ENCODE assay signal across 10 mouse cellular contexts in genomic region chr8:117278234-117278633, GRCm38 (mm10). TPM values are rescaled to one million over a fixed set of nuclear protein-coding genes. Genes with fewer than 3 reads are reported as not detected.
A peak's percentile ranks its signal among the peaks of the same experiment; 100 is the strongest.
DNase-seq lines count a peak whose midpoint lies in the region; ATAC-seq and TF ChIP-seq lines count a peak whose summit lies in the region.
"Had no signal": no experiment of that assay in that cellular context is flagged by ENCODE, and none has a peak within 500 bp of the region (broad histone marks: within the 10 kb centered on the region; RNA-seq: fewer than 3 reads in every experiment).

No protein-coding gene starts in this region.

- no peak for TF ChIP-seq POLR2A in olfactory bulb, adult 2 months (IDR thresholded peaks at IDR 0.05; ENCODE audit: insufficient read depth, low read depth, low read length)

- 87% methylated on average over 10 of the region's 10 CpGs for WGBS in neural tube, embryonic 11.5 days
- WGBS in forebrain, postnatal 0 days = 73% methylated on average over 10 of the region's 10 CpGs
- WGBS in liver, embryonic 16.5 days (ENCODE audit: insufficient replicate concordance) = 22% methylated on average over 10 of the region's 10 CpGs
- 65% methylated on average over 10 of the region's 10 CpGs for WGBS in olfactory bulb, adult 2 months

- H3K27me3 ChIP-seq in neural tube, embryonic 11.5 days (ENCODE audit: control insufficient read depth, insufficient read depth, low read length) = no peaks in the 10 kb centered on the region
- no peaks in the 10 kb centered on the region for H3K27me3 ChIP-seq in forebrain, postnatal 0 days (ENCODE audit: insufficient read depth, low read length)
- H3K27me3 ChIP-seq in liver, embryonic 16.5 days (ENCODE audit: control insufficient read depth, insufficient read depth, low read depth, low read length) = no peaks in the 10 kb centered on the region
- H3K27me3 ChIP-seq: lung, embryonic 15.5 days had no signal

- DNase-seq in neural tube, embryonic 11.5 days (ENCODE audit: low spot score) = no peak
- no peak for DNase-seq in neural tube, embryonic 10.5 days (ENCODE audit: extremely low spot score, low spot score)
- DNase-seq in forebrain, postnatal 0 days = no peak
- DNase-seq in lung, postnatal 36 days = no peak
- DNase-seq in frontal cortex, postnatal 14 days (ENCODE audit: low spot score in 2 of 2) = no peak
- no peak for DNase-seq in left cerebral cortex, postnatal 36 days (ENCODE audit: low spot score in 2 of 2)

- peak overlapping the region; percentile 28 for H3K4me2 ChIP-seq in neural tube, embryonic 11.5 days (ENCODE audit: low read depth)
- peak overlapping the region; percentile 24; the same call in 1 of the 2 replicates for H3K4me2 ChIP-seq in forebrain, postnatal 0 days (ENCODE audit: low read depth)
- peak overlapping the region; percentile 41 for H3K4me2 ChIP-seq in liver, embryonic 16.5 days (ENCODE audit: low read depth, low read length)
- H3K4me2 ChIP-seq: lung, embryonic 15.5 days had no signal

- H3K9me3 ChIP-seq in neural tube, embryonic 11.5 days (ENCODE audit: control insufficient read depth, low read length) = no peaks in the 10 kb centered on the region
- no peaks in the 10 kb centered on the region for H3K9me3 ChIP-seq in forebrain, postnatal 0 days (ENCODE audit: low read length)
- H3K9me3 ChIP-seq in liver, embryonic 16.5 days (replicated peaks; ENCODE audit: control insufficient read depth, low read length) = no peaks in the 10 kb centered on the region
- H3K9me3 ChIP-seq: lung, embryonic 15.5 days had no signal

- H3K4me3 ChIP-seq in neural tube, embryonic 11.5 days (ENCODE audit: low read depth, low read length) = no peak overlapping the region
- no peak overlapping the region for H3K4me3 ChIP-seq in forebrain, postnatal 0 days (ENCODE audit: low read depth, low read length)
- no peak overlapping the region for H3K4me3 ChIP-seq in liver, embryonic 16.5 days (ENCODE audit: low read depth, low read length)
- no peak overlapping the region for H3K4me3 ChIP-seq in olfactory bulb, adult 2 months (ENCODE audit: insufficient read depth, low read depth, low read length)
- H3K4me3 ChIP-seq: lung, embryonic 15.5 days had no signal

- intact Hi-C loops in left cerebral cortex, postnatal 36 days (cut with DNase I) = no loop called here

- no peak for TF ChIP-seq CTCF in forebrain, postnatal 0 days (IDR thresholded peaks at IDR 0.05; ENCODE audit: low read depth)
- no peak for TF ChIP-seq CTCF in olfactory bulb, adult 2 months (IDR thresholded peaks at IDR 0.05; ENCODE audit: insufficient read depth, low read depth, low read length)

- ATAC-seq in neural tube, embryonic 11.5 days (ENCODE audit: insufficient read depth, low FRiP score, low TSS enrichment) = no peak
- ATAC-seq in forebrain, postnatal 0 days = no peak
- peak; percentile 45 for ATAC-seq in liver, embryonic 16.5 days (ENCODE audit: low read depth)

- H3K4me1 ChIP-seq in neural tube, embryonic 11.5 days (ENCODE audit: control insufficient read depth, insufficient read depth, low read length) = peaks cover 20% of the 10 kb centered on the region
- H3K4me1 ChIP-seq in forebrain, postnatal 0 days (ENCODE audit: insufficient read depth) = peaks cover 12% of the 10 kb centered on the region
- peaks cover 56% of the 10 kb centered on the region for H3K4me1 ChIP-seq in liver, embryonic 16.5 days (ENCODE audit: control insufficient read depth, low read depth, low read length)
- peaks cover 53% of the 10 kb centered on the region for H3K4me1 ChIP-seq in olfactory bulb, adult 2 months (ENCODE audit: control insufficient read depth, insufficient read depth, low read length)

- H3K36me3 ChIP-seq in neural tube, embryonic 11.5 days (ENCODE audit: control insufficient read depth, insufficient read depth, low read length) = no peaks in the 10 kb centered on the region
- H3K36me3 ChIP-seq in forebrain, postnatal 0 days (ENCODE audit: insufficient read depth) = no peaks in the 10 kb centered on the region
- H3K36me3 ChIP-seq in liver, embryonic 16.5 days (ENCODE audit: control insufficient read depth, insufficient read depth) = no peaks in the 10 kb centered on the region
- H3K36me3 ChIP-seq: lung, embryonic 15.5 days had no signal

- H3K9ac ChIP-seq in neural tube, embryonic 11.5 days (ENCODE audit: low read length) = no peak overlapping the region
- H3K9ac ChIP-seq in forebrain, postnatal 0 days = no peak overlapping the region; the same call in 1 of the 2 replicates
- H3K9ac ChIP-seq in liver, embryonic 16.5 days (ENCODE audit: low read depth, low read length) = no peak overlapping the region
- H3K9ac ChIP-seq: lung, embryonic 15.5 days had no signal

- peak overlapping the region; percentile 65 for H3K27ac ChIP-seq in neural tube, embryonic 11.5 days (ENCODE audit: low read depth, low read length)
- H3K27ac ChIP-seq in forebrain, postnatal 0 days (ENCODE audit: low read depth, low read length) = peak overlapping the region; percentile 74
- 0 out of 2 replicates have a peak overlapping the region, but pooled peaks have one; percentile 14 for H3K27ac ChIP-seq in liver, embryonic 16.5 days (ENCODE audit: low read length)
- peak overlapping the region; percentile 37; the same call in 1 of the 2 replicates for H3K27ac ChIP-seq in olfactory bulb, adult 2 months (ENCODE audit: insufficient read depth, low read depth, low read length)
- H3K27ac ChIP-seq: kidney, postnatal 0 days; lung, embryonic 15.5 days had no signal

RNA-seq across cellular contexts. Expression of gene Cmip, which starts 21.4 kb away (rescaled TPM):
- 52.2 and 56.7 TPM in 2 replicates for polyA plus RNA-seq in neural tube, embryonic 11.5 days (2014; fragmentation: Nextera tagmentation; extraction: Ambion mirVana)
- total RNA-seq in forebrain, postnatal 0 days (2014; rRNA removed) = 139 and 204 TPM in 2 replicates
- polyA plus RNA-seq in forebrain, postnatal 0 days (2015; fragmentation: Nextera tagmentation; extraction: Ambion mirVana) = 126 and 192 TPM in 2 replicates
- polyA plus RNA-seq in liver, embryonic 16.5 days (2015; fragmentation: Nextera tagmentation; extraction: Ambion mirVana) = 8.4 and 9.1 TPM in 2 replicates
- not detected in 2 replicates for polyA plus RNA-seq in olfactory bulb, adult 2 months (2012; ENCODE audit: insufficient read depth, insufficient read length, low replicate concordance, missing spikeins)
- total RNA-seq in left cerebral cortex, postnatal 36 days (2021) = 100 to 1,000 TPM; 333 to 339 TPM

Comparison
In these comparisons a context has a peak if more than half of its experiments do, and no peak if none do; other contexts are left out.
1. H3K27ac ChIP-seq: peak in every context shown above with its lines; median percentile 74 in forebrain, postnatal 0 days; 65 in neural tube, embryonic 11.5 days; 37 in olfactory bulb, adult 2 months; 14 in liver, embryonic 16.5 days.